Mouse (Mus musculus): ENCODE results near the gene Spred2.
A peak's percentile ranks its signal among the peaks of the same experiment; 100 is the strongest.

Gene Spred2

GRCm38 (mm10) chr11:19952963-19953362 is 28.8 kb downstream of the Spred2 start:
- no peak for DNase-seq (ENCODE audit: extremely low spot score, low read depth, low spot score)

- DNase-seq (ENCODE audit: extremely low spot score, low read depth, low spot score) = no peak
Observed at GRCm38 (mm10) chr11:19953919-19954318, 29.7 kb downstream of the Spred2 start.

GRCm38 (mm10) chr11:19955069-19955468 is 30.9 kb downstream of the Spred2 start:
- no peak for DNase-seq (ENCODE audit: extremely low spot score, low read depth, low spot score)

- no peak for DNase-seq (ENCODE audit: extremely low spot score, low read depth, low spot score)
Observed at GRCm38 (mm10) chr11:19955701-19956100, 31.5 kb downstream of the Spred2 start.

- no peak for DNase-seq (ENCODE audit: extremely low spot score, low read depth, low spot score)
Observed at GRCm38 (mm10) chr11:19959006-19959405, 34.8 kb downstream of the Spred2 start.

GRCm38 (mm10) chr11:19959897-19960296 is 35.7 kb downstream of the Spred2 start:
- no peak for DNase-seq (ENCODE audit: extremely low spot score, low read depth, low spot score)

- DNase-seq (ENCODE audit: extremely low spot score, low read depth, low spot score) = no peak
Observed at GRCm38 (mm10) chr11:19960541-19960940, 36.4 kb downstream of the Spred2 start.

GRCm38 (mm10) chr11:19961088-19961487 is 36.9 kb downstream of the Spred2 start:
- DNase-seq (ENCODE audit: extremely low spot score, low read depth, low spot score) = no peak

GRCm38 (mm10) chr11:19961766-19962365 is 37.7 kb downstream of the Spred2 start:
- DNase-seq (ENCODE audit: extremely low spot score, low read depth, low spot score) = no peak

GRCm38 (mm10) chr11:19962796-19963195 is 38.6 kb downstream of the Spred2 start:
- DNase-seq (ENCODE audit: extremely low spot score, low read depth, low spot score) = no peak

GRCm38 (mm10) chr11:19963717-19964141 is 39.6 kb downstream of the Spred2 start:
- no peak for DNase-seq (ENCODE audit: extremely low spot score, low read depth, low spot score)

- no peak for DNase-seq (ENCODE audit: extremely low spot score, low read depth, low spot score)
Observed at GRCm38 (mm10) chr11:19964333-19964732, 40.2 kb downstream of the Spred2 start.

GRCm38 (mm10) chr11:19965037-19965611 is 40.9 kb downstream of the Spred2 start:
- no peak for DNase-seq (ENCODE audit: extremely low spot score, low read depth, low spot score)

- DNase-seq (ENCODE audit: extremely low spot score, low read depth, low spot score) = no peak
Observed at GRCm38 (mm10) chr11:19965664-19966063, 41.5 kb downstream of the Spred2 start.

- no peak for DNase-seq (ENCODE audit: extremely low spot score, low read depth, low spot score)
Observed at GRCm38 (mm10) chr11:19966294-19966693, 42.1 kb downstream of the Spred2 start.

- peak; percentile 70 for DNase-seq (ENCODE audit: extremely low spot score, low read depth, low spot score)
Observed at GRCm38 (mm10) chr11:19969584-19969983, 45.4 kb downstream of the Spred2 start.

- no peak for DNase-seq (ENCODE audit: extremely low spot score, low read depth, low spot score)
Observed at GRCm38 (mm10) chr11:19971954-19972750, 48.0 kb downstream of the Spred2 start.

GRCm38 (mm10) chr11:19973032-19973790 is 49.0 kb downstream of the Spred2 start:
- no peak for DNase-seq (ENCODE audit: extremely low spot score, low read depth, low spot score)

- no peak for DNase-seq (ENCODE audit: extremely low spot score, low read depth, low spot score)
Observed at GRCm38 (mm10) chr11:19976032-19976431, 51.9 kb downstream of the Spred2 start.

GRCm38 (mm10) chr11:19977687-19978086 is 53.5 kb downstream of the Spred2 start:
- no peak for DNase-seq (ENCODE audit: extremely low spot score, low read depth, low spot score)

GRCm38 (mm10) chr11:19979338-19979737 is 55.2 kb downstream of the Spred2 start:
- DNase-seq (ENCODE audit: extremely low spot score, low read depth, low spot score) = no peak

All from hindlimb bud, embryonic 11.5 days (tissue).